Mouse (Mus musculus) midbrain, embryonic 13.5 days (tissue): ENCODE data around the gene Gm17359. TPM values are rescaled to one million over a fixed set of nuclear protein-coding genes. Genes with fewer than 3 reads are reported as not detected.

Source experiments
- ATAC-seq: fragments of 200-750 bp; cut with Nextera tagmentation; 2 replicates; pipeline ENCODE4 v1.8.0; 2017; ENCODE audit warnings: mild to moderate bottlenecking, moderate TSS enrichment, moderate library complexity
- H3K27ac ChIP-seq: fragments of 300-500 bp; sonication (generic); 2 replicates; pipeline ENCODE4 v1.5.1; 2015; ENCODE audit warnings: inconsistent platforms, mild to moderate bottlenecking, moderate library complexity
- H3K27me3 ChIP-seq: fragments of 300-500 bp; sonication (generic); 2 replicates; pipeline ENCODE4 v1.6.1; 2015; ENCODE audit warnings: mild to moderate bottlenecking, inconsistent platforms
- H3K36me3 ChIP-seq: fragments of 300-500 bp; sonication (generic); 2 replicates; pipeline ENCODE4 v1.6.1; 2015; ENCODE audit warnings: mild to moderate bottlenecking, inconsistent platforms
- H3K4me1 ChIP-seq: fragments of 300-500 bp; sonication (generic); replicated peaks from 2 replicates; pipeline ENCODE4 v1.6.1; 2015; ENCODE audit warnings: inconsistent platforms
- H3K4me2 ChIP-seq: fragments of 300-500 bp; sonication (generic); replicated peaks from 2 replicates; pipeline ENCODE4 v1.6.1; 2015; ENCODE audit warnings: moderate library complexity, mild to moderate bottlenecking, inconsistent platforms
- H3K4me3 ChIP-seq: fragments of 300-500 bp; sonication (generic); replicated peaks from 2 replicates; pipeline ENCODE4 v1.5.1; 2015; ENCODE audit warnings: mild to moderate bottlenecking, inconsistent platforms
- H3K9ac ChIP-seq: fragments of 300-500 bp; sonication (generic); replicated peaks from 2 replicates; pipeline ENCODE4 v1.6.1; 2015; ENCODE audit warnings: mild to moderate bottlenecking, inconsistent platforms
- H3K9me3 ChIP-seq: fragments of 300-500 bp; sonication (generic); 2 replicates; pipeline ENCODE4 v1.6.1; 2016; ENCODE audit warnings: mild to moderate bottlenecking, inconsistent platforms
- WGBS: fragments of 180-500 bp; shearing (Covaris S2); methylation state at CpG from one replicate; pipeline ENCODE4 v1.1.7; 2015; 5-methylcytosine and 5-hydroxymethylcytosine counted together
- polyA plus RNA-seq: library from polyadenylated mRNA; unstranded; fragments of >200 nt; fragmentation: Nextera tagmentation; extraction: Ambion mirVana; gene quantifications from 2 replicates; pipeline ENCODE4 v1.2.1, GENCODE M21; 2015

The Gm17359 gene
- polyA plus RNA-seq, 1 experiment from 2014 or later = not detected

DNA sequence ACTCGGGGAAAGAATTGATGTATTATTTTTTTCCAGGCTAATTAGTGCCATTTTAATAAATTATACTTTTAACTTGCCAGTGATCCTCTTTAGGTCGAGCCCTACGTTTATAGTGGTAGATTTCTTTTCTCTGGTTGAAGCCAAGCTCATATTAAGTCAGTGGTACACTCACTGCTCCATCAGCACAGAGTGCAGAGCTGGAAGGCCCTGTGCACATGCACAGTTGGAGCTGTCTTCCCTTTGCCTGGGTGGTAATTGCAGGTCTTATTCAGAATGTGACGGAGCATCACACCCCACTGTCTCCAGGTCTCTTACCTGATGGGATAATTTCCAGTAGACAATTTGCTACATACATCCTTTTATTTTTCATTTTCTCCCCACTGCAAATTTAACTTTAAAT, 52.6 kb downstream of the Gm17359 start:
- no peak for ATAC-seq
- Histone ChIP-seq H3K9me3 (peaks cover 8% of the 10 kb centered on the region; the same call in 1 of the 2 replicates), H3K4me3 (no peak overlapping the region)

DNA sequence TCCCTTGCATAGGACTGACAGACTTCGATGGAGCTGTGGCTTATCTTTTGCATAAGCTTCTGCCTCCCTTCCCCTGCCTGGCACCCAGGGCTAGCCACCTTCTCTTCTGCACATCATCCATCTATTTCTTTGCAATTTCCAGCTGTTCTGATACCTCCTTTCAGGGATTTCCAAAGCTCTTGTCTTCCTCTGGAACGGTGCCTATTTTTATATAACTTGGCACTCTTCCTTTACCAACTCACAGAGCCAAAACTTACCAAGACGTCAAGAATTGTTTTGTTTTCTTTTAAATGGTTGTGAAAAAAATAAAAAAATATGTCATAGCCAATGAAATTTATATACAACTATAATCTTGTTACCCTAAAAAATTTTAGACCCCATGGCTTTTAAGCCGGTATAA, 64.1 kb downstream of the Gm17359 start:
- no peak for ATAC-seq
- H3K27ac ChIP-seq = no peak overlapping the region
- WGBS = 88% methylated on average over 4 of the region's 4 CpGs

More for the DNA sequence above, 52.6 kb downstream of the Gm17359 start:
- Histone ChIP-seq H3K27me3 (no peaks in the 10 kb centered on the region), H3K36me3 (no peaks in the 10 kb centered on the region), H3K9ac (no peak overlapping the region), H3K27ac (no peak overlapping the region), H3K4me2 (no peak overlapping the region), H3K4me1 (no peaks in the 10 kb centered on the region)
- WGBS = 77% methylated on average over 4 of the region's 4 CpGs

DNA sequence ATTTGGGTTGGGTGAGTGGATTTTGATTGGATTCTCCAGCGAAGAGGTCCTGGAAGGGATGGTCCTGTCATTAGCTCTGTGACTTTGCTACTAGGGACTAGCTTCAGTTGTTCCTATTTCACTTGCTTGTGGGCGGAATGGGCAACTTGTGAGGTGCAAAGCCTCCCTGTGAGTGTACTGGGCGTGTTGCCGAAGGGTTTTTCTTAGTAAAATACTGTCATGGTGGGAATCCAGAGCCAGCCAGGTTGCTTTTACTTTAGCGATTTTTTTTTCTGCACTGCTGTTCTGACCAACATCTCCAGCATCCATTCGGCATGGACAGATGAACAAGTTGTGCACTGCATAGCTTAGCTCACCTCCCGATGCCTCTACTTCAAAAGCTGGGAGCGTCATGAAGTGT, 65.6 kb downstream of the Gm17359 start:
- H3K27me3 ChIP-seq = no peaks in the 10 kb centered on the region
- no peak overlapping the region for H3K4me2 ChIP-seq
- ATAC-seq = no peak
- no peak overlapping the region for H3K4me3 ChIP-seq
- H3K9me3 ChIP-seq = no peaks in the 10 kb centered on the region
- no peaks in the 10 kb centered on the region for H3K36me3 ChIP-seq
- 94% methylated on average over 8 of the region's 8 CpGs for WGBS
- H3K9ac ChIP-seq = no peak overlapping the region
- no peaks in the 10 kb centered on the region for H3K4me1 ChIP-seq
- H3K27ac ChIP-seq = no peak overlapping the region

More for the DNA sequence above, 64.1 kb downstream of the Gm17359 start:
- no peaks in the 10 kb centered on the region for H3K4me1 ChIP-seq
- no peaks in the 10 kb centered on the region for H3K27me3 ChIP-seq
- no peak overlapping the region for H3K4me3 ChIP-seq
- no peak overlapping the region for H3K9ac ChIP-seq
- H3K4me2 ChIP-seq = no peak overlapping the region
- H3K9me3 ChIP-seq = no peaks in the 10 kb centered on the region
- no peaks in the 10 kb centered on the region for H3K36me3 ChIP-seq

DNA sequence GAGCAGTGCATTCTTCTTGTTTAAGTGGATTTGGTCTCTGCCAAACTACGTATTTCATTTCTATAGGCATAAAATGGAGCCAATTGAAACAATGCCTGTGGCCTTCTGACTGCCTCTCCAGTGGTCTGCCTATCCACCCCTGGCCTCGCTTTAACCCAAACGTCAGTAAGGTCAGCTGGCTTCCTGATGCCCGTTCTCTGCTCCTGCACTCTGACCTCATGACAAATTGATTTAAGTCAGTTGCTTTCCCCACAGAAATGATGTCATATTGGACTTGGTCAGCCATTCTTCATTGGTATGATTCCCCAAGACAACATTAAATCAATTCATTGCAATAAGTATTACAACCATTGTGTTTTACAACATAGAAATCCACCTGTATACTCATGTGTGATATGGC, 72.1 kb downstream of the Gm17359 start:
- no peak overlapping the region for H3K4me2 ChIP-seq
- no peak for ATAC-seq
- no peaks in the 10 kb centered on the region for H3K9me3 ChIP-seq
- no peaks in the 10 kb centered on the region for H3K27me3 ChIP-seq
- WGBS = 45% methylated on average over 4 of the region's 4 CpGs
- no peak overlapping the region for H3K27ac ChIP-seq
- no peak overlapping the region for H3K4me3 ChIP-seq
- H3K4me1 ChIP-seq = peaks cover 20% of the 10 kb centered on the region
- H3K36me3 ChIP-seq = no peaks in the 10 kb centered on the region
- H3K9ac ChIP-seq = no peak overlapping the region

DNA sequence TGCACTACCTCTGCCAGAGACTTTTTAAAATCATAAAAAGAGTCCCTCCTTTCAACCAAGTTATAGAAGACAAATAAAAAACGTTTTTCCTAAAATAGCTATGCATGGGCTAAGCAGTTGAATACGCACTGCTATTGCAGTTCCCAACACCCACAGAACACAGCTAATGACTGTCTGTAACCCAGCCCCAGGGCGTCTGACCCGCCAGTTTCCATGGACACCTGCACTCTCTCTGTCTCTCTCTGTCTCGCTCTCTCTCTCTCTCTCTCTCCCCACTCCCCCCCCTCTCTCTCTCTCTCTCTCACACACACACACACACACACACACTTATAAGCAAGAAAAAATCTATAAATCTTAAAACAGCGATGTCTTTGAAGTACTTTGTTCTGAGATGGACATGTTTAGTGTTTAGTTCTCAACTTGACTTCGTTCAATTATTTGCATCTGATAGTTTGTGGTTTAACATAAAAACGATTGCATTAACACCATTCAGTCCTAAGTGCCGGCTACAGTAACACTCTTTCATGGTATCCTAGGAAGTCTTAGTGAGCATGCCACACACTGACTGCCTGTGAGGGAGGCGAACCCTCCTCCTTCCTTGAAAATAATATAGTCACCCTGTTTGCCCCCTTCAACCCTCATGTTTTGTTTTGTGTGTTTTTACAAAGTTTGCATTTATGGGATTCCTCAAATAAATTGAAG, 73.6 kb downstream of the Gm17359 start:
- Histone ChIP-seq H3K4me1 (peaks cover 20% of the 10 kb centered on the region), H3K9me3 (no peaks in the 10 kb centered on the region), H3K9ac (no peak overlapping the region), H3K4me2 (peak overlapping the region; percentile 19; the same call in 1 of the 2 replicates), H3K4me3 (no peak overlapping the region), H3K27me3 (no peaks in the 10 kb centered on the region), H3K36me3 (no peaks in the 10 kb centered on the region), H3K27ac (peak overlapping the region; percentile 30; the same call in 1 of the 2 replicates)
- peak; percentile 85 for ATAC-seq
- 24% methylated on average over 10 of the region's 10 CpGs for WGBS

- no peaks in the 10 kb centered on the region for H3K9me3 ChIP-seq
- no peak overlapping the region for H3K4me3 ChIP-seq
- no peaks in the 10 kb centered on the region for H3K27me3 ChIP-seq
- no peaks in the 10 kb centered on the region for H3K36me3 ChIP-seq
- H3K4me2 ChIP-seq = no peak overlapping the region
- H3K4me1 ChIP-seq = peaks cover 20% of the 10 kb centered on the region
- no peak overlapping the region for H3K27ac ChIP-seq
- no peak overlapping the region for H3K9ac ChIP-seq
- WGBS = 28% methylated on average over 5 of the region's 5 CpGs
- ATAC-seq = 0 out of 2 replicates have a peak, but pooled peaks have one; percentile 32
Observed at GRCm38 (mm10) chr3:79410629-79410995, 74.2 kb downstream of the Gm17359 start.

DNA sequence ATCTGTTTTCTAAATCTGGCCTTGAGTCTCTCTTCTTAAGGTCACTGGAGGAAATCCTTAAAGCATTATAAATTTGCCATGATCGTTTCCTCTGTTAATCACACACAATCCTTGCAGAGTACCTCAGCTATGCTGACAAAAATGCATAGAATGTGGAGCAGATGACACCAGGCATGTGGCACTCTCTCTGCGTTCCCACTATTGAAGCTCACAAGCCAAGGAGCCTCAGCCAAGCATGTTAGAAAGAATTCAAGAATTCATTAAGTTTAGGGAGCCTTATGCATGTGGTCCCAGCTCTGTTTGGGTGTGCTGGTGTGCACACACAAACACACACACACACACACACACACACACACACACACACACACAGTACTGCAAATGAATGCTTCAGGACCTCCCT, 75.2 kb downstream of the Gm17359 start:
- H3K36me3 ChIP-seq = no peaks in the 10 kb centered on the region
- H3K9ac ChIP-seq = no peak overlapping the region
- H3K9me3 ChIP-seq = no peaks in the 10 kb centered on the region
- H3K27ac ChIP-seq = no peak overlapping the region
- no peak for ATAC-seq
- H3K4me1 ChIP-seq = peaks cover 30% of the 10 kb centered on the region
- no peak overlapping the region for H3K4me2 ChIP-seq
- WGBS = 70% methylated on average over 2 of the region's 2 CpGs
- no peaks in the 10 kb centered on the region for H3K27me3 ChIP-seq
- no peak overlapping the region for H3K4me3 ChIP-seq

DNA sequence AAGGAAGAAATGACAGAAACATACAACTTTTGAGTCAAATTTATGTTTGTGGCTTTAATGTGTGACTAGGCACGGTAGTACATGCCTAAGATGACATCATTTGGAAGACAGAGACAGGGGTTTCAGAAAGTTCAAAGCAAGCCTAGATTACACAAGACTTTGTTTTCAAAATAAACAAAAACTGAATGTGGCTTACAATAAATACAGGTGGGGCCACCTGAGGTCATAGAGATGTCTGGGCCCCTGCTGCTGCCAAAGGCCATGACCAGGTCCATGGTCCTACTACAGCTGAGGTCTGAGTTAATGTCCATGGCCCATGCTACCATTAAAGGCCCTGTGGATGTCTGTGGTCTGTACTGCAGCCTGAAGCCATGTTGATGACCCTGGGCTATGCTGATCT, 77.0 kb downstream of the Gm17359 start:
- H3K4me1 ChIP-seq = peaks cover 41% of the 10 kb centered on the region
- no peak overlapping the region for H3K9ac ChIP-seq
- no peak for ATAC-seq
- no peaks in the 10 kb centered on the region for H3K36me3 ChIP-seq
- no peak overlapping the region for H3K4me3 ChIP-seq
- H3K27ac ChIP-seq = no peak overlapping the region
- H3K27me3 ChIP-seq = no peaks in the 10 kb centered on the region
- no peaks in the 10 kb centered on the region for H3K9me3 ChIP-seq
- no peak overlapping the region for H3K4me2 ChIP-seq
- WGBS = 93% methylated on average over 1 of the region's 1 CpGs

DNA sequence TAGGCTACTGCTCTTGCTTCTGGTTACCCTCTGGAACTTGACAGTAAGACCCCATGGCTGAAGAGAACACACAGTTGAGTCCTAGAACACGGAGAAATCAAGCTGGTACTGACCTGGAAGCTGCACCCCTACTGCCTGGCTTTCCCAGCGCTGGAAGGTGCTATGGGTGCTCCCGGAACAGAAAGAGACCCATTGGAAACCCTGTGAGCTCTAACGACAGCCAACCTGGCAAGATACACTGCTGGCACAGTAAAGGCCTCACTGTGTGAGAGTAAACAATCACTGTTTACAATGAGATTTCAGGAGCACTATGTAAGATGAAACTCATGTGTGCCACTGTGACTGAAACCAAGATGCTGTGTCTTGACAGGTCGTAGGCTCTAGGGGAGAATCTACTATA, 78.6 kb downstream of the Gm17359 start:
- Histone ChIP-seq H3K4me2 (no peak overlapping the region), H3K36me3 (no peaks in the 10 kb centered on the region), H3K27ac (no peak overlapping the region), H3K4me1 (peaks cover 34% of the 10 kb centered on the region), H3K9ac (no peak overlapping the region), H3K9me3 (no peaks in the 10 kb centered on the region), H3K4me3 (no peak overlapping the region), H3K27me3 (no peaks in the 10 kb centered on the region)
- 87% methylated on average over 5 of the region's 5 CpGs for whole genome bisulfite sequencing
- no peak for ATAC-seq

DNA sequence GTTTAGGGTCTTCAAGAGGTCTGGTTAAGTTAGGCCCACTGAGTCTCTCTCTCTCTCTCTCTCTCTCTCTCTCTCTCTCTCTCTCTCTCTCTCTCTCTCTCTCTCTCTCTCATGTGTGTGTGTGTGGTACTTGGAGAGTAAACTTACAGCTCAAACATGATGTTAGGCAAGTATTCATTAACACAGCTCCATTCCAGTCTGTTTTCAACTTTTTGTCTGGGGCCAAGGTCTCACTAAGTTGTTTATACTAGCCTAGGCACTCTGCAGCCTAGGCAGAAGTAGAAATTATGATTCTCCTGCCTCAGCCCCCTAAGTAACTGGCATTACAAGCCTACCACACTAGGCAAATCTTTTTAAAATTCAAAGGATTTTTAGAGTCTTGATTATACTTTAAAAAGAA, 79.5 kb downstream of the Gm17359 start:
- H3K9ac ChIP-seq = no peak overlapping the region
- no peak for ATAC-seq
- 0 out of 2 replicates have a peak overlapping the region, but pooled peaks have one; percentile 85 for H3K27ac ChIP-seq
- no peak overlapping the region for H3K4me2 ChIP-seq
- H3K27me3 ChIP-seq = no peaks in the 10 kb centered on the region
- no peaks in the 10 kb centered on the region for H3K9me3 ChIP-seq
- H3K36me3 ChIP-seq = no peaks in the 10 kb centered on the region
- H3K4me1 ChIP-seq = peaks cover 26% of the 10 kb centered on the region
- no peak overlapping the region for H3K4me3 ChIP-seq

GRCm38 (mm10) chr3:79416944-79417680, 80.7 kb downstream of the Gm17359 start:
- Histone ChIP-seq H3K4me2 (peak overlapping the region; percentile 26), H3K4me1 (peaks cover 23% of the 10 kb centered on the region), H3K27me3 (no peaks in the 10 kb centered on the region), H3K9me3 (no peaks in the 10 kb centered on the region), H3K27ac (peak overlapping the region; percentile 85), H3K36me3 (no peaks in the 10 kb centered on the region), H3K9ac (peak overlapping the region; percentile 28; the same call in 1 of the 2 replicates), H3K4me3 (no peak overlapping the region)
- ATAC-seq = peak; percentile 94
- 11% methylated on average over 4 of the region's 4 CpGs for WGBS

DNA sequence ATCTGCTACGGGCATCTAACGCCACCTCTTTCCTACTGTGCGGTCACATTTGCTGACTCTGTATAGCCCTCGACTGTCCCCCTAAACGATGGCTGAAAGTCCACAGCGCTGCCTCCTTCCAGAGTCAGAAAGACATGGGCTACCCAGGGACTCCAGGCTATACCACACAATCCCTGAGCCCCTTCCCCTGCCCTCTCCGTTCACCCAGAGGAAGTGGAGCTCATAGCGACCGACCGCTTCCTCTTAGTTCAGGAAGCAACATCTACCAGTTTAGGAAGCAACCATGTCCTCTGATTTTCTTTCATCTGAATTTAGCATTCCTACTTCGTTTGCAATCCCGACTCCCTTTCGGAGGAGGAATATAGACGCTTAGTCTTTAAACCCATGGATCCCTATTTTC, 82.5 kb downstream of the Gm17359 start:
- Histone ChIP-seq H3K27ac (no peak overlapping the region), H3K4me3 (no peak overlapping the region), H3K4me2 (no peak overlapping the region), H3K36me3 (no peaks in the 10 kb centered on the region), H3K9me3 (no peaks in the 10 kb centered on the region), H3K4me1 (peaks cover 23% of the 10 kb centered on the region), H3K27me3 (no peaks in the 10 kb centered on the region), H3K9ac (no peak overlapping the region)
- WGBS = 86% methylated on average over 14 of the region's 14 CpGs
- ATAC-seq = no peak
